Mouse (Mus musculus): ENCODE measurements at regions not wholly inside any gene's neighbourhood (a gene's known extent, or its start where the extent isn't known, plus 50 kb on each side); places are given as distances from the start of the nearest gene placed in this dataset.
A peak's percentile ranks its signal among the peaks of the same experiment; 100 is the strongest.

DNA sequence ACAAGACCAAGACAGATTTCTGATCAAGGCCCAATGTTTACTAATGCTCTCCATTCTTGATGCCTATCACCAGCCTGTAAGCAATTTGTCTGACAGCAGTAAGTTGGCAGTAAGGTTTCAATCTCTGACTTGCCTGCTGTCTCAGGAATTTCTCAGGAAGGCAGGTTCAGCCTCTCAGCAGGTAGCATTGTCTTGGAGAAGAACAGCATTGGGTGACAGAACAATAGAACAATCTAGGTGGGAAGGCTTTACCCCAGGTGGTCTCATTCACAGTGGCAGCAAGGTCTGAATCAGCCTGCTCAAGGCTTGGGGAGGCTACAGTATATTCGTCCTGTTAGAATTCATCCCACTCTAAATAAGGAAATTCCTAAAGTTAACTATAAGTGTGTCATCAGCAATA lies 81.2 kb upstream of the Chordc1 start:
- no peak overlapping the region for H3K4me2 ChIP-seq (replicated peaks)
- H3K9ac ChIP-seq = no peak overlapping the region
- ATAC-seq (ENCODE audit: low FRiP score) (no peak), DNase-seq (ENCODE audit: low spot score) (no peak)
- H3K4me1 ChIP-seq (replicated peaks; ENCODE audit: control insufficient read depth, insufficient read depth, low read length) = no peaks in the 10 kb centered on the region
- no peak overlapping the region for H3K27ac ChIP-seq
- H3K36me3 ChIP-seq (replicated peaks; ENCODE audit: control insufficient read depth, insufficient read depth) = no peaks in the 10 kb centered on the region
- 28% methylated on average over 1 of the region's 1 CpGs for WGBS
- H3K27me3 ChIP-seq (ENCODE audit: control insufficient read depth, insufficient read depth, low read length) = no peaks in the 10 kb centered on the region
- H3K4me3 ChIP-seq (replicated peaks; ENCODE audit: low read length) = no peak overlapping the region
- H3K9me3 ChIP-seq (ENCODE audit: control insufficient read depth, low read length) = no peaks in the 10 kb centered on the region; the same call in 1 of the 2 replicates

DNA sequence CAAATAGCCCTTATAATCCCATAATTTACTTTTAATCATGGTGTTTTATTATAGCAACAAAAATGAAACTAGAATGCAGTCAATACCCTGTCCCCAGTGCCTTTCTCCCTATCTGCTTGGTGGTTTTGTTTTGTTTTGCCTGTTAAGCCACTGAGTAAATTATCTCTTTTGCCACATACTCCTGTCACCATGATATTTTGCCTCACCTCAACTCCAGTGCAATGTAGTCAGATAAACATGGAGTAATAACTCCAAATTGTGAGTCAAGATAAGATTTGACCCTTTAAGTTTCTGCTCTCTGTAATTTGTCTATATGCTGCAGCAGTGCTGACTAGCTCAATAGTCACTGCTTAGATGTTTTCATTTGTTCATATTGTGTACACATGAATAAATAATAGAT lies 65.3 kb upstream of the Chordc1 start:
- no peak for DNase-seq (ENCODE audit: low spot score)
- Histone ChIP-seq H3K4me1 (replicated peaks; ENCODE audit: control insufficient read depth, insufficient read depth, low read length) (no peaks in the 10 kb centered on the region), H3K27me3 (ENCODE audit: control insufficient read depth, insufficient read depth, low read length) (no peaks in the 10 kb centered on the region), H3K36me3 (replicated peaks; ENCODE audit: control insufficient read depth, insufficient read depth) (no peaks in the 10 kb centered on the region), H3K4me3 (replicated peaks; ENCODE audit: low read length) (no peak overlapping the region), H3K27ac (no peak overlapping the region), H3K9ac (no peak overlapping the region), H3K4me2 (replicated peaks) (no peak overlapping the region), H3K9me3 (ENCODE audit: control insufficient read depth, low read length) (peaks cover 4% of the 10 kb centered on the region; the same call in 1 of the 2 replicates)
- no peak for ATAC-seq (ENCODE audit: low FRiP score)

DNA sequence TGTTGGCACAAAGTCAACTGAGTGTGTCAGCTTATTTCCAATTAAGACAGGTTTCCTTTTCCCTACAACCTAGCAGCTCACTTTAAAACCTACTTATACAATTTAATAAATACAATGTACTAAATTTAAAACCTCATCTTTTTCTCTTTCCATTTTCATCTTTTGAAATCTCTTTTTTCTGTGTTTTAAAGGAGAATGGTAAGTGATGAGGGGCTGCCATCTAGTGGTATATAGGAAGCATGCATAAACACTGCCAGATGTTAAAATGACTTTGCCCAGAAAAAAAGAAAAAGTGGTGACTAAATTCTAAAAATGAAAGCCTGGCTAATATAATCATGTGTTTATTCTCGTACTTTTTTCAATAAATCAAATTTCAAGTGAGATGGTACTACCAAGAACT lies 62.0 kb upstream of the Chordc1 start:
- Histone ChIP-seq H3K9ac (no peak overlapping the region), H3K27me3 (ENCODE audit: control insufficient read depth, insufficient read depth, low read length) (no peaks in the 10 kb centered on the region), H3K27ac (no peak overlapping the region), H3K4me3 (replicated peaks; ENCODE audit: low read length) (no peak overlapping the region), H3K9me3 (ENCODE audit: control insufficient read depth, low read length) (no peaks in the 10 kb centered on the region), H3K4me2 (replicated peaks) (no peak overlapping the region), H3K4me1 (replicated peaks; ENCODE audit: control insufficient read depth, insufficient read depth, low read length) (no peaks in the 10 kb centered on the region), H3K36me3 (replicated peaks; ENCODE audit: control insufficient read depth, insufficient read depth) (no peaks in the 10 kb centered on the region)
- ATAC-seq (ENCODE audit: low FRiP score) = no peak
- WGBS = 15% methylated on average over 1 of the region's 1 CpGs
- DNase-seq (ENCODE audit: low spot score) = peak; percentile 74
